Mouse (Mus musculus): ENCODE results near the gene Zfp446.

DNA sequence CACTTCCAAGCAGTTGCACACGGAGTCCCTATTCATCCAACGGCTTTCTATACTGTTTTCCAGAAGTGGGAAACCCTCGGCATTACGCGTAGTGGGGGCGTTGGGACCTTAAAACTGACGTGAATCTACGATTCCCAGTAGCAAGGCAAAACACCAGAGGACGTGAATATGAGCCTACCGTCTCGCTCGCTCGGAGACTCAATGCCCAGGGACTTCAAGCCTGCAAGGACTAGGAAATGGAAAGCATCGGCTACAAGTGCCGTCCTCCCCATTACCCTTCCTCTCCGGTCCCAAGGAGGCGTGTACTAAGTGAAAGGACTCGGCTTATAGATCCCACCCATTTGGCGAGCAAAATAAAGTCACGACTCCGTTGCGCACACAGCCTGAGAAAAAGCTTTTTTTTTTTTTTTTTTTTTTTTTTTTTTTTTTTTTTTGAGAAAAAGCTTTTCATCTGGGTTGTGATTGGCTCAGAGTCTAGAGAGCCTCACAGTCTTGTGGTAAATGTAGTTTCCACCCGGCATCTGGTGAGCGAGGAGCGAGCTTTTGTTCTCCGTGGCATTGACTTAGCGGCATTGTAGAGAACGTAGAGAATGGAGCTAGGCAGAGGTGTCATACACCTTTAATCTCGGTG, 16.0 kb upstream of the Zfp446 start:
- no peak for TF ChIP-seq CTCF (IDR thresholded peaks at IDR 0.05; ENCODE audit: control insufficient read depth, insufficient read depth, insufficient replicate concordance, low read depth, low read length)
- TF ChIP-seq POLR2A (IDR thresholded peaks at IDR 0.05; ENCODE audit: control insufficient read depth, low read depth, low read length): 0 out of 2 replicates have a peak, but pooled peaks have one; percentile 13
